Mouse (Mus musculus): ENCODE measurements around the gene C130026I21Rik.

C130026I21Rik gene

DNA sequence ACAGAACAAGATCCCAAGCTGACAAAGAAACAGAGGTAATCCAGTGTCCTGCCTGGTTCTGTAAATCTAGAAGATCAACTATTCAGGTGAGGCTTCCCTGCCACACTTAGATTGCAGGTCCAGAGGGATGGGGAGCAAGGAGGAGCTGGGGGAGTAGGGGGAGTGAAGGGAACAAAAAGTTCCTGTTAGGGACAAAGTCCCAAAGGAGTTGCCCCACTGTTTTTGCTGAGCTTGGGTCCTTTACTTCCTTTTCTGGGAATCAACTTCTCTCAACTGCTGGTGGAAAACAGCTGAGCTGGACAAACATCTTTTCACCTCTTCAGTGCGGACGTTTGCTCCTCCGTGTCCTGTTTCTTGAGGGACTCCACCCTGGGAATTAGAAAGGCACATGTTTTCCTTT is 324.4 kb downstream of the C130026I21Rik start:
- DNase-seq (ENCODE audit: extremely low read depth, insufficient read length, low spot score): no peak

DNA sequence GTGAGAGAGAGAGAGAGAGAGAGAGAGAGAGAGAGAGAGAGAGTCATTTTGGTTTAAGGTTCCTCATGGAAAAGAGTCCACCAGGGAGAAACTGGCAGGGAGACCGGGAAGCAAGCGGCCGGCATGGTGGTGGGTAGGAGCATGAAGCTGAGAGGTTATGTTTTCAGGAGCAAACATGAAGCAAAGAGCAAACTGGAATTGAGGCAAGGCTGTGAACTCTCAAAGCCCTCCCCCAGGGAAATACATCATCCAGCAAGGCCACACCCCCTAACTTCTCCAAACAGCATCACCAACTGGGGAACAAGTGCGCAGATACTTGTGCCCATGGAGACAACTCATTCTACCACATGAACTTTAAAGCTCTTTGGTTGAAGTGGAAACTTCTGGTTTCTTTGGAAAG is 326.8 kb downstream of the C130026I21Rik start:
- DNase-seq (ENCODE audit: extremely low read depth, insufficient read length, low spot score): no peak

All from 3134 (cell line).